Mouse (Mus musculus) lung, embryonic 15.5 days (tissue): ENCODE data around the gene 4931428F04Rik. TPM values are rescaled to one million over a fixed set of nuclear protein-coding genes. Genes with fewer than 3 reads are reported as not detected.

Experiments used
- ATAC-seq: fragments of 200-750 bp; cut with Nextera tagmentation; 2 replicates; pipeline ENCODE4 v1.8.0; 2017; ENCODE audit warnings: moderate number of reproducible peaks, borderline replicate concordance; ENCODE audit not compliant: low FRiP score, low TSS enrichment; ENCODE audit errors: extremely low read depth
- H3K27ac ChIP-seq: fragments of 300-500 bp; sonication (generic); 2 replicates; pipeline ENCODE4 v1.5.1; 2015; ENCODE audit warnings: moderate library complexity, mild to moderate bottlenecking, inconsistent platforms
- H3K27me3 ChIP-seq: fragments of 300-500 bp; sonication (generic); 2 replicates; pipeline ENCODE4 v1.6.1; 2015; ENCODE audit warnings: inconsistent platforms
- H3K36me3 ChIP-seq: fragments of 300-500 bp; sonication (generic); 2 replicates; pipeline ENCODE4 v1.6.1; 2015; ENCODE audit warnings: inconsistent platforms
- H3K4me1 ChIP-seq: fragments of 300-500 bp; sonication (generic); 2 replicates; pipeline ENCODE4 v1.6.1; 2015; ENCODE audit warnings: inconsistent platforms
- H3K4me2 ChIP-seq: fragments of 300-500 bp; sonication (generic); 2 replicates; pipeline ENCODE4 v1.6.1; 2015; ENCODE audit warnings: inconsistent platforms, mild to moderate bottlenecking, moderate library complexity
- H3K4me3 ChIP-seq: fragments of 300-500 bp; sonication (generic); 2 replicates; pipeline ENCODE4 v1.5.1; 2015; ENCODE audit warnings: mild to moderate bottlenecking, inconsistent platforms
- H3K9ac ChIP-seq: fragments of 300-500 bp; sonication (generic); 2 replicates; pipeline ENCODE4 v1.6.1; 2015; ENCODE audit warnings: inconsistent platforms
- H3K9me3 ChIP-seq: fragments of 300-500 bp; sonication (generic); 2 replicates; pipeline ENCODE4 v1.6.1; 2016; ENCODE audit warnings: inconsistent platforms
- WGBS: fragments of 180-500 bp; shearing (Covaris S2); methylation state at CpG from one replicate; pipeline ENCODE4 v1.1.7; 2015; 5-methylcytosine and 5-hydroxymethylcytosine counted together
- polyA plus RNA-seq: library from polyadenylated mRNA; unstranded; fragments of >200 nt; fragmentation: Nextera tagmentation; extraction: Ambion mirVana; gene quantifications from 2 replicates; pipeline ENCODE4 v1.2.1, GENCODE M21; 2015

Gene 4931428F04Rik
- polyA plus RNA-seq, 1 experiment from 2014 or later, result 10.0 TPM

DNA sequence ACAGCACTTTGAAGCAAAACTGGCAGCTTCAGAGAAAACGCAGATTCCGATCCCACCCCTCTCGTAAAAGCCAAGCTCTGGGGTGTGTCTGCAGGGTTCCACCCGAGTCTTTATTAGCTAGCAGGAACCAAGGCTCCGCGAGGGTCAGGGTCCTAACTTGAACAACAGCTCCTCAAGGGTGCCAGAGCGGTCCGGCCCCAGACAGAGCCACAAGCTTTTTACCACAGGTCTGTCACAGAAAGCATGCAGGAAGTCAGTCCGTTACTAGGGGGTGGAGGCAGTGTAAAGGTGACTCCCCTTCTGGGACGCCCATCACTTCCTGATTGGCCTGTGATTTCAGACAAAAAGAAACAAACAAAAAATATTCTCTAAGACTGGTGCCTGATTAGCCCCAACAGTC, 24.5 kb downstream of the 4931428F04Rik start:
- Histone ChIP-seq H3K9me3 (no peaks in the 10 kb centered on the region), H3K27me3 (peaks cover 57% of the 10 kb centered on the region), H3K4me2 (peak overlapping the region; percentile 93), H3K36me3 (no peaks in the 10 kb centered on the region), H3K27ac (no peak overlapping the region), H3K4me3 (peak overlapping the region; percentile 73), H3K9ac (peak overlapping the region; percentile 51; the same call in 1 of the 2 replicates), H3K4me1 (peaks cover 50% of the 10 kb centered on the region)
- WGBS, result 8% methylated on average over 10 of the region's 10 CpGs
- no peak for ATAC-seq

DNA sequence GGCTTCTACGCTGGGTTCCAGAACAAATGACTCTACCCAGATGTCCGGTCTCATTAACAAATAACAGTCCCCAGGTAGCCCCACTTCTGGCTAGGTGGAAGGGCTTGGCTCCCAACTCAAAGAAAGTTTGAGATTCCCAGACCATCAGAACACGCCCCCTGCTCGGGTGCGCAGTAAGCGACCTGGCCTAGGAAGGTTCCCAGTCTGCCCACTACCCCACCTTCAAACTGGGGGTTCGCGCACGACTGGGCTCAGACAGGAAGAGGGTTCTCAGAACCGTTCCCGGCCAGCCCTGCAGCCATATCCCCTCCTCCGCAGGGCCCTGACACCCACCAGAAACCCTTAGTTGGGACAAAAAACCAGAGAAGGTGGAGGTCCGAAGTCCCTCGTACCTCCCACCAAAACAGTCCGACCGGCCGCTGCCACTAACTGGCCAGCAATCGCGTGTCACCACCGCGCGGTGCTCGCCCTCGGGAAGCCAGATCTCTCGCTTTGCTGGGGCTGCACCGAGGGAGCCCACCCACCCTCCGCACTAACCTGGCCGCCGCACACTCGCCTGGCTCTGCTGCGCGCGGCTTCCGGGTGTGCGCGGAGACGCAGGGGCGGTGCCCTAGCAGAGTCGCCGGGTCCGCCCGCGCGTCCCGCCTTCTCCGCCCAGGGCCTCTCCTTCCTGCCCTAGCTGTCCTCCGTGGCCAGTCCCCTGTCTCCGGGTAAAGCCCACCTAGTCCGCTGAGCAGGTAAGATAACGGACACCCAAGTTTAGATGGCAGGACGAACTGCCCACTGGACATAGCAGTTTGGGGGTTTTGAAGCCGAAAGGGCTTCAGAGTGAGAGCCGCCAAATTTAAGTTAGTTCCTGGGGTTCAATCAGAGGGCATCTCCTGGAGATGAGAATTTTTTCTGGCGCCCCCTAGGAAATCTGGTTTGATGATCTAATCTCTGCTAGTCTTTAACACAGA, 25.4 kb downstream of the 4931428F04Rik start, which contains the start of the genes Tradd and Fbxl8:
TSS of gene Tradd (minus strand) at position 586 of the 959 bp plus-strand sequence.
TSS of gene Fbxl8 (plus strand) at position 625 of the 959 bp plus-strand sequence.
- H3K4me3 ChIP-seq, result peak within 1 kb of the TSS; percentile 73
- ATAC-seq, result peak; percentile 70
- H3K36me3 ChIP-seq, result no peaks in the 10 kb centered on the region
- peaks cover 57% of the 10 kb centered on the region for H3K27me3 ChIP-seq
- peak within 1 kb of the TSS; percentile 93 for H3K4me2 ChIP-seq
- H3K27ac ChIP-seq, result no peak within 1 kb of the TSS
- peaks cover 50% of the 10 kb centered on the region for H3K4me1 ChIP-seq
- under 1% methylated on average over 54 of the region's 54 CpGs for WGBS
- peak within 1 kb of the TSS; percentile 51 for H3K9ac ChIP-seq
- H3K9me3 ChIP-seq, result no peaks in the 10 kb centered on the region

DNA sequence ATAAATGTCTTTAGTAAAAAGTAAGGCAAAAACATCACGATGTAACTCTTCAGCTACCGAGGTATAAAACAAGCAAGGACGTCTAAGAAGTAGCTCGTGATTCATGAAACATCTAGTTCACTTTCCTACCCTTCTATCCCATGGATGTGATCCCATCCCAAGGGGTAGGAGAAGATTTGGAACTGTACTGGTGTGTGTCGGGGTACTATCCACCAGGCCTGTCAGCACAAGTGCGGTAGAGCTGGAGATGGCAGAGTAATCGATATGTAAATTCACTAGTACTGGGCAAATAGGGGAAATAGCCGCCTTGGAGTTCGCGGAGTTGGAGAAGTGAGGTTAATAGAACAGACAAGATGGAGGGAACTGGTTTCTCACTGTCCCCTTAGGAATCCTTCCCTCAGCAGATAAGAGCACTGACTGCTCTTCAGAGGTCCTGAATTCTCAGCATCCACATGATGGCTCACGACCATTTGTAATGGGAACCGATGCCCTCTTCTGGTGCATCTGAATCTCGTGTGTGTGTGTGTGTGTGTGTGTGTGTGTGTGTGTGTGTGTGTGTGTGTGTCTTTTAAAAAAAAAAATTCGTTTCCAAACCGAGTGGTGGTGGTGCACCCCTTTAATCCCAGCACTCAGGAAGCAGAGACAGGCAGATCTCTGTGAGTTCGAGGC, 26.3 kb downstream of the 4931428F04Rik start:
- Histone ChIP-seq H3K36me3 (no peaks in the 10 kb centered on the region), H3K4me2 (peak overlapping the region; percentile 93), H3K9me3 (no peaks in the 10 kb centered on the region), H3K4me1 (peaks cover 48% of the 10 kb centered on the region), H3K9ac (no peak overlapping the region), H3K4me3 (peak overlapping the region; percentile 73), H3K27ac (no peak overlapping the region), H3K27me3 (peaks cover 57% of the 10 kb centered on the region)
- no peak for ATAC-seq
- WGBS, result 41% methylated on average over 16 of the region's 16 CpGs

DNA sequence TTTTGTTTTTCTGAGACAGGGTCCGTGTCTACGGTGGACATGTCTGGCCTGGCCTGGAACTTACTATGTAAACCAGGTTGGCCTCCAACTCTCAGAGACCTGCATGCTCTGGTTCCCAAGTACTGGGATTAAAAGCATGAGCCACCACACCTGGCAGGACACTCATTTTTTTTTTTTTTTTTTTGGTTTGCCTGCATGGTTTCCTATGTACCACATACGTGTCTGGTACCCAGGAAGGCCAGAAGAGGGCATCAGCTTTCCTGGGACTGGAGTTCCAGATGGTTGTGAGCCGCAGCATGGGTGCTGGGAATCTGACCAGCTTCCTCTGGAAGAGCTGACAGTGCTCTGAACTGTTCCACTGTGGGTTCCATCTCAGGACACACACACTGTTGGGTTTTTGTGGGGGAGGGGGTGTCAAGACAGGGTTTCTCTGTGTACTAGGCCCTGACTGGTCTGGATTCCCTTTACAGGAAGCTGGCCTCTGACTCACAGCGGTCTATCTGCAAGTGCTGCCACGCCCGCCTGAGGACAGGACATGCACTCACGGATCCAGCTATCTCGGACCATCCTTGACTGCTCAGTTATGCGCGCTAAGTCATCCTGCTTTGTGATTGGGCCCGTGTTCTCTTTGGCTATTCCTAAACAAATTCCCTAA, 28.2 kb downstream of the 4931428F04Rik start:
- WGBS, result 83% methylated on average over 12 of the region's 12 CpGs
- Histone ChIP-seq H3K9ac (no peak overlapping the region), H3K27ac (no peak overlapping the region), H3K4me2 (no peak overlapping the region), H3K9me3 (no peaks in the 10 kb centered on the region), H3K4me3 (no peak overlapping the region), H3K27me3 (peaks cover 49% of the 10 kb centered on the region), H3K36me3 (no peaks in the 10 kb centered on the region), H3K4me1 (peaks cover 39% of the 10 kb centered on the region)
- ATAC-seq, result no peak

DNA sequence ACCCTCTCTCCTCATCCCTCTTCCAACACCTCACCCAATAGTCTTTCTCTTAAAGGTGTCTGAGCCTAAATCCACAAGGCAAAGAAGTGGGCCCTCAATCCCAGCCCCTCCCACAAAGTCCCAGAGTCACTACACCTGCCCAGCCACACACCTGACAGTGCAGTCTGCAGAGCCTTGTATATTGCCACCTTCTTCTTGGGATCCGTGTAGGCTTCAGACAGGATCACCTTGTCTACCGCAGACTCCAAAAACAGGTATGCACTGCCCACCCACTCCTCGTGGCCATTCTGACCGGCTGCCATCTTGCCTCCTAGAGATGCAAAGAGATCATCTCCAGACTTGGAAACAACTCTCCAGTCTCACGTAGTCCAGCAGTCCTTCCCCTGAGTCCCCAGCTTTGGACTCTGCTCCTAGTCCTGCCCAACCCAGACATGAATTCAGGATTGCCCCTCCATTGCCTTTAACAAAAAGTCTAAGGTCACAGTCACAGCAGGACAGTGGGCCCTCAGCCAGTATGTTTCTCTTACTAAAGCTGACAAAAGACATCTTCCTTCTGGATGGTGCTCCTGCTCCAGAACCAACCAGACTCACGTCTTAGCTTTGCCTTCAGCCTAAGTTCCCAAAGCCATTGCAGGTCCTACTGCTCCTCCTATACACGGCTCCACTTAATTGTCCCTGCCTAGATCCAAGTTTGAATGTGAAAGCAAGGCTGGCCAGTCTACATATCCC, 29.1 kb downstream of the 4931428F04Rik start:
- H3K4me3 ChIP-seq, result no peak overlapping the region
- WGBS, result 61% methylated on average over 7 of the region's 7 CpGs
- H3K9ac ChIP-seq, result no peak overlapping the region
- H3K4me1 ChIP-seq, result peaks cover 43% of the 10 kb centered on the region
- H3K4me2 ChIP-seq, result no peak overlapping the region; the same call in 1 of the 2 replicates
- peaks cover 55% of the 10 kb centered on the region for H3K27me3 ChIP-seq
- no peak overlapping the region for H3K27ac ChIP-seq
- H3K9me3 ChIP-seq, result no peaks in the 10 kb centered on the region
- H3K36me3 ChIP-seq, result no peaks in the 10 kb centered on the region
- no peak for ATAC-seq

DNA sequence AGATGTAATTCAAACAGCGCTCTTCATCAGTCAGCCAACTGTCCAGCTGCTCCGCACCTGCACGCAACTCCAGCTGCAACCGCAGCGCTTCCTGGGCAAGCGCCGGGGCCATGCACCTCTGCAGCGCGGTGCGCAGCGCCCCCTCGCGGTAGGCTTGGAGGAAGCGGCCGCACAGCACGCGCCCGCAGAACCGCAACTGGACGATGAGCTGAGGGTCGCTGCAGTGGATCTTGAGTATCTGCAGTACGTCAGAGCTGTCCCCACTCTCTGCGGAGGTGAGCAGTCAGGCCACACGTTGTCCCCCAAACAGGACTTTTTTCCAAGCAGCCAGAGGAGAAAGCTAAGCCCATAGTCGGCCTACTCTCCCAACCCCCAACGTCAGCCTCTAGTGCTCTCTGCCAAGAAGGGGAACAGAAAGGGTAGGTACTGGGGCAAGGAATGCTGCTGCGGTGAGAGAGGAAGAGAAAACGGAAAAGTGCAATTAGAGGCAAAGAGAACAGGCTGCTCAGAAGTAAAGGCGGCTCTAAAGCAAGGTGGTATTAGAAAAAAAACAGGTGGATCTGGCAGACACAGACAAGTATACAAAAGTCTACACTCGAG, 29.8 kb downstream of the 4931428F04Rik start:
- Histone ChIP-seq H3K4me2 (peak overlapping the region; percentile 78), H3K9me3 (no peaks in the 10 kb centered on the region), H3K36me3 (no peaks in the 10 kb centered on the region), H3K27me3 (peaks cover 57% of the 10 kb centered on the region), H3K9ac (no peak overlapping the region), H3K27ac (no peak overlapping the region), H3K4me1 (peaks cover 44% of the 10 kb centered on the region), H3K4me3 (peak overlapping the region; percentile 39)
- ATAC-seq, result peak; percentile 21; the same call in 1 of the 2 replicates
- WGBS, result 2% methylated on average over 30 of the region's 30 CpGs

DNA sequence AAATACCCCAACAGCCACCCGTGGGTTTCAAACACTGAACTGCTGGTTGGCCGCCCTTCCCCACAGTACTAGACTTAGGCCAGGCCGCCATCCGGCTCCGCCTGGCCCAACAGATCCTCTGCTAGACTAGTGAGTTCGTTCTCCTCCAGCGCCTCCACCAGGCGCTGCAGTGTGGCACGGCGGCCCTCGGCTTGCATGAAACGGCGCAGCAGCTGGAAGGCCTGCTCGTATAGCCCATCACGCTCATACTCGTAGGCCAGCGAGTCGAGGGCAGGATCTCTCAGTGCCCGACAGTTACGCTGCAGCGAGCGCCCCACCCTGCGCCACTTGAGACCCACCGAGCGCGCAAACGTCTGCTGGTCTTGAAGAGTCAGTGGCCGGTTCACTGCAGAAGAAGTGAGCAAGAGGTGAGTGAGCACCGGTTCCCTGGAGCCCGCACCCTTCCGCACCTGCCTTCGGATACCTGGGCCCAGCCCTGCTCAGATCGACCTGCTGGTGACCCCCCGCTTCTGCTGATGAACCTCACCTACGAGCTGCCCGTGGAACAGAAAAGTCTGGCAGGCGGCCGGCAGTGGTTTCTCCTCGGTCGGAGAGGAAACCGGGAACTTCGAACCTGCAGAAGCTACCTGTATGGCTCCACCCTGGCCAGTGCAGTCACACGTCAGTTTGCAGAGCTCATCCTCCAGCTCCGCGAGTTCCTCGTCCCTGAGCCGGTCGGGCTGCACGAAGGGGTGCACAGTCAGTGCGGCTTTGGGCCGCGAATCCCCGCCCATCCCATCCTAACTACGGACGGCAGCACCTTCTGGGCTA, 30.5 kb downstream of the 4931428F04Rik start:
- H3K36me3 ChIP-seq, result no peaks in the 10 kb centered on the region
- ATAC-seq, result no peak
- peak overlapping the region; percentile 78 for H3K4me2 ChIP-seq
- peaks cover 47% of the 10 kb centered on the region for H3K4me1 ChIP-seq
- H3K4me3 ChIP-seq, result peak overlapping the region; percentile 39
- H3K27me3 ChIP-seq, result peaks cover 57% of the 10 kb centered on the region
- no peak overlapping the region for H3K9ac ChIP-seq
- H3K27ac ChIP-seq, result no peak overlapping the region
- whole genome bisulfite sequencing, result 7% methylated on average over 55 of the region's 55 CpGs
- H3K9me3 ChIP-seq, result no peaks in the 10 kb centered on the region

DNA sequence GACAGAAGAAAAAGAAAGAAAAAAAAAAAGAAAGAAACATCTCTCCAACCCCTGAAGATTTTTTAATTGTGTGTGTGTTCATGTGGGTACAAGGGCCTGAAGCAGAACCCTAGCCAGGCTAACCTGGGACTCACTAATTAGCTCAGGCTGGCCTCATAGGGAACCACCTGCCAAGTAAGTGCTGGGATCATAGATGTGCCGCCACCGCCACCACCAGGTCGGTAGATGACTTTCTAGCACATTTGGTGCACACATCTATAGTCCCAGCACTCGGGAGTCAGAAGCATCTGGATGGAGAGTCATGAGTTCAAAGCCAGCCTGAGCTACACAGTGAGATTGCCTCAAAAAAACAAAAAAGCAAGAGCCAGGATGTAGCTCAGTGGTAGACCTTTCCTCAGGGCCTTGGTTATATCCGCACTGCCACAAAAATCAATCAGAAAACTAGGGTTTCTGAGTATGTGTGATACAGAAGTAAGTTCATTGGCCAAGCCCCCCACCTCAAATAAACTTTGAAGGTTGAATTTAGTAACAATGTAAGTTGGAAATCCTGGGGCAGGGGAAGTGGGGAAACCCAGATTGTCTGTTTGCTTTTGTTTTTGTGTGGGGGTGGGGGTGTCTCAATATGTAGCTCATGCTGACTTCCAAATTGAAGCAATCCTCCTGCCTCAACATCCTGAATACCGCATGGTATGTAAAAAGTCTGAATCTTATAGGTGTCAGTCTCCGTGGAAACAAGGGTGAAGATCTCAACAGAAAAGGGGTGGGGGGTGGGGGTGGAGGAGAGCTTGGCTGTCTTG, 32.1 kb downstream of the 4931428F04Rik start:
- no peak for ATAC-seq
- WGBS, result 73% methylated on average over 7 of the region's 7 CpGs
- H3K4me3 ChIP-seq, result no peak overlapping the region

DNA sequence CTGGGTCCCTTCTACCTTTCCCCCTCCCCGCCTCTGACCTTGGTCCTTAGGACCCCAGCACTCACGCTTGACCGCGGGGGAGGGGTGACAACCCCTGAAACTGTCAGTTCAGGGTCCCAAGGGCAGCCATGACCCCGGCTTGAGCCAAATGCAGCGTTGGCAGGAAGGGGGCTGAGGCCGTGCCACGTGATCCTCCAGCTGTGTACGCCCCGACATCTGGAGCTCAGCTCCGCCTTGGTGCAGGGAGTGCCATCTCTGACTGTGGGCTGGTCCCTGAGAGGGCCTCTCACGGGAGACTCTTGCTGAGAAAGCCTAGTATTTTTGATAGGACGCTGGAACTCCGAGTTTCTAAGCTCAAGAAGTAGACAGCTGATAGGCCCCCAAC, 34.7 kb downstream of the 4931428F04Rik start, which contains the start of gene B3gnt9:
TSS of gene B3gnt9 (minus strand) at position 188 of the 385 bp plus-strand sequence.
- peak within 1 kb of the TSS; percentile 97 for H3K4me2 ChIP-seq
- H3K27ac ChIP-seq, result peak within 1 kb of the TSS; percentile 84
- peaks cover 43% of the 10 kb centered on the region for H3K4me1 ChIP-seq
- H3K4me3 ChIP-seq, result peak within 1 kb of the TSS; percentile 54
- no peaks in the 10 kb centered on the region for H3K9me3 ChIP-seq
- 1% methylated on average over 14 of the region's 14 CpGs for WGBS
- ATAC-seq, result peak; percentile 86
- H3K27me3 ChIP-seq, result peaks cover 36% of the 10 kb centered on the region
- H3K9ac ChIP-seq, result peak within 1 kb of the TSS; percentile 54
- peaks cover 33% of the 10 kb centered on the region for H3K36me3 ChIP-seq

More for the DNA sequence above, 32.1 kb downstream of the 4931428F04Rik start:
- Histone ChIP-seq H3K9me3 (no peaks in the 10 kb centered on the region), H3K4me1 (peaks cover 50% of the 10 kb centered on the region), H3K36me3 (peaks cover 9% of the 10 kb centered on the region; the same call in 1 of the 2 replicates), H3K27ac (no peak overlapping the region), H3K9ac (no peak overlapping the region), H3K27me3 (peaks cover 49% of the 10 kb centered on the region), H3K4me2 (no peak overlapping the region)
